Mouse (Mus musculus) T-helper 2 cell (primary cell): ENCODE data around the gene Tec.

Source experiments
- in situ Hi-C: fragments of 300-600 bp; cut with MboI, MseI; formaldehyde crosslinking; loops from one replicate; pipeline ENCODE4 v1.15.1; 2025; ENCODE audit warnings: high pct_unique_total_duplicates

Gene Tec

GRCm38 (mm10) chr5:72820036-72820640 lies 48.1 kb downstream of the Tec start:
- in situ Hi-C loops, result no loop called here

DNA sequence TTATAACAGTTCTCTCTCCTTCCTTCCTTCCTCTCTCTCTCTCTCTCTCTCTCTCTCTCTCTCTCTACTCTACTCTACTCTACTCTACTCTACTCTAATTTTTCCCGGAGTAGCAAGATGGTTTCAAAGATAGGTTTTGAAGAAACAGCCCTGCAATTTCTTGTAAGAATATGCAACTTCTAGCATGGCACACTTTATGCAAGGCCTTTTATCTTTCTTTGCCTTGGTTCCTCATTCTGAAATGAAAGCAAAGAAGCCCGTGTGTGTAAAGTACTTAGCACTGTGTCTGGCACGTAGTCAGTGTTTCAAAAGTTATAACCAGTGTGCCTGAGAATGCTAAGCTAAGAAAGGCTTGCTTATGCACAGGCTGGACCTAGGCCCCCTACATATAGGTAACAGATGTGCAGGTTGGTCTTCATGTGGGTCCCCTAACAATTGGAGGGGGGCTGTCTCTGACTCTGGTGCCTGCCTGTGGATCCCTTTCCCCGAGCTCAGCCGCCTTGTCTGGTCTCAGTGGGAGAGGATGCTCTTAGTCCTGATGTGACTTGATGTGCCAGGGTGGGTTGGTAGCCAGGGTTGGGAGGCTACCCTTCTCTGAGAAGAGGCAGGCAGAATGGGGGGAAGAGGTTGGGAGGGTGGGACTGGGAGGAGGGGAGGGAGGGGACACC lies 49.6 kb downstream of the Tec start:
- in situ Hi-C loops, result loop anchor here (10.0 kb wide), 1 partner anchor 864 kb away; no protein-coding TSS in a partner anchor

DNA sequence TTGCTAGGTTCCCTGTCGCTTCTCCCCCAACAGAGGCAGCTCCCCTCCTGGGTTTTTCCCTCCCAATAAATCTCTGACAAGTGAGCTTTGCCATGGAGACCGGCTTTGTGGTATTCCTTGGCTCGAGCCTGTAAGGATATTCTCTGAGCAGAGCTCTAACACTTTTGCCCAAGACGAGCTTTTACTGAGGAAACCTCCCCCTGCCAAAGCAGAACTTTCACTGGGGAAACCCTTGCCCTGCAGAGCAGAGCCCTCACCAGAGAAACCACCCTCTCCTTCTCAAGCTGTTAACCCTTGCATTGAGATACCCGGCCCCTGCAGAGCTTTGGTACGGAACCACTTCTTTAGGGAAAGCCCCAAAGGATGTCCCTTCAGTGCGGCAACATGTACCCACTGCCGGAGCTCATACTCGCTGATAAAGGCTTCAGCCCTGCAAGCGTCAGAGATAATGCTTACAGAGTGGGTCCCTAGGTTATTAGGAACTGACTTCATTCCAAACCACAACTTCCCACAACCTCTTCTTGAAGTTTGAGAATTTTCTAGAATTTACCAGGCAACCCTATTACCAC lies 50.7 kb downstream of the Tec start:
- in situ Hi-C loops, result loop anchor here (10.0 kb wide), 1 partner anchor 863 kb away; no protein-coding TSS in a partner anchor

GRCm38 (mm10) chr5:72816960-72817359 lies 51.3 kb downstream of the Tec start:
- in situ Hi-C loops, result loop anchor here (10.0 kb wide), 1 partner anchor 862 kb away; no protein-coding TSS in a partner anchor

DNA sequence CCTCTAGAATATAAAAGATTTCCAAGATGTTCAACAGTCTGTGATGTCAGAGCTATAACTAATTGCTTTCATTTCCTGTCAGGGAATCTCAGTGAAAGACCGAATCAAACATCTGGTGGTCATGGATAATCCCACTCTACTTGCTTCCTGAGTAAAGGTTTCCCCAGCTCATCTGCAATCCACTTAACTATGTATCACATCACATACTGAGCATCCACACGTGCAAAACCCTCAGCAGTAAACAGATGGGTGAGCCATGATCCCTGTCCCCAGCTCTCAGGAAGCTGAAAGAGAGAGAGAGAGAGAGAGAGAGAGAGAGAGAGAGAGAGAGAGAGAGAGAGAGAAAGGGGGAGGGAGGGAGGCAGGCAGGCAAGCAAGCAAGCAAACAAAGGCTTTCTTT lies 51.8 kb downstream of the Tec start:
- in situ Hi-C loops, result loop anchor here (10.0 kb wide), 1 partner anchor 862 kb away; no protein-coding TSS in a partner anchor

DNA sequence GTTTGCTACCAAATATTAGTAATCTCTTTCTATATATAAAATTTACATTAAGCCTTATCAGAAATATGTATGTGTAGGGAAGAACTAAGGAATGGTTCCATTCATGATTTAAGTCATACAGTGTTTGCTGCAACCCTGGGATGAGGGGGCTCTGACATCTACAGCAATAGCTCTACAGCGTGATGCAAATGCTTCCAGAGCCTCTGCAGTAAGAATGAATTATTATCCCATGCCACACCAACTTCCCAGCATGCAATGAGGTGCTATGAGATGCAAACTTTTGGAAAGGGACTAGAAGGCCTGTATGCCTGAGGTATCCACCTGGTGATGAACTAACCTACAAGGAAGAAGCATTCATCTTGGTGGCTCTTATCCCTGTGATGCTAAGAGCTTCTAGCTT lies 52.2 kb downstream of the Tec start:
- in situ Hi-C loops, result loop anchor here (10.0 kb wide), 1 partner anchor 861 kb away; no protein-coding TSS in a partner anchor

DNA sequence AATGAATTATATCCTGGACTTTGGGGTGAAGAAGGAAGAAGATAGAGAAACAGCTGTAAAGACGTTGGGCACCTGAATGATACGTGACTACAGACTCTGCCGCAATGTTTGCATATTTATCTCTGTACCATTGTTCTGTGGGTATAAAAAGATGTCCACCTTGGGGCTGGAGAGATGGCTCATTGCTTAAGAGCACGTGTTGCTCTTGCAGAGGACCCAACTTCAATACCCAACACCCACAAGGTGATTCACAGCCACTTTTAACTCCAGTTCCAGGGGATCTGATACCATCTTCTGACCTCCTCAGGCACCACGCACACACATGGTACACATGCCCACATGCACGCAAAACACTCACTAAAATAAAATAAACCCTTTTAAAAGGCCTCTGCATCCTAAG lies 52.9 kb downstream of the Tec start:
- in situ Hi-C loops, result loop anchor here (10.0 kb wide), 1 partner anchor 861 kb away; no protein-coding TSS in a partner anchor

DNA sequence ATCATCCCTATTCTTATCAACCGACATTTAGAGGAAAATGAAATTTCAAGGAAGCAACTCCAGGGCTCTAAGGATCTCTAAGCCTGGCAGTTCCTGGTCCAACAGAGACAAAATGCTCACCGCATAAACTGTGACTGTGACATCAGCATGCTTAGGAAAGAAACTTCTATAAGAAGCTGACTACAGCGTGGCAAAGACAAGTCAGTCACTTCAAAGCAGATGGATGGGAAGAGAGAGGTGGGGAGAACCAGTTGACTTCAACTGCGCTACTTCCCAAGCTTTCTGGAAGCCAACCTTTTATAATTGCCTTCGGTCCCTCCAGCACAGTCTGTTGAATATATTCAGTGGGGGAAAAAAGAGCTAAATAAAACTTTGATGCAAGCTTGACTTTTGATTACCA lies 54.2 kb downstream of the Tec start:
- in situ Hi-C loops, result loop anchor here (10.0 kb wide), 1 partner anchor 859 kb away; no protein-coding TSS in a partner anchor

GRCm38 (mm10) chr5:72812908-72813307 lies 55.4 kb downstream of the Tec start:
- in situ Hi-C loops, result loop anchor here (10.0 kb wide), 1 partner anchor 858 kb away; no protein-coding TSS in a partner anchor

- in situ Hi-C loops, result loop anchor here (10.0 kb wide), 1 partner anchor 858 kb away; no protein-coding TSS in a partner anchor
Measured at GRCm38 (mm10) chr5:72812328-72812727, 56.0 kb downstream of the Tec start.

GRCm38 (mm10) chr5:72811397-72811796 lies 56.9 kb downstream of the Tec start:
- in situ Hi-C loops, result loop anchor here (10.0 kb wide), 1 partner anchor 857 kb away; no protein-coding TSS in a partner anchor

DNA sequence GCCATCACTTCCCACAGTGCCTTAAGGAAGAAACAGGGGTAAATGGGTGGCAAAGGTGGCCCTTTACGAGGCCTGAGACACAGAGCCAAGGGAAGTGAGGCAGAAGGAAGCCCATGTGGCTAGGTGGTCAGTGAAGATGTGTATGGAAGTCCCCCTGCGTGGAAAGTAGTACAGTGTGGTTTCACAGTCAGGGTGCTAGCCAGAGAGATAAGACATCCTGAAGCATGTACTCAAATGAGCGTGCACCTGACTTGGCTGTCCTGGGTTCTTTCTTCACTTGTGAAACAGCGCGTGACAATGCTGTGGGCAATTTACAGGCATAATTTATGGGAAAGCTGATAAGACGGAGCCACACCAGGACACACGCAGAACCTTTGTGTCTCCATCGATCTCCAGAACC lies 57.3 kb downstream of the Tec start:
- in situ Hi-C loops, result loop anchor here (10.0 kb wide), 1 partner anchor 856 kb away; no protein-coding TSS in a partner anchor

GRCm38 (mm10) chr5:72809480-72809879 lies 58.8 kb downstream of the Tec start:
- in situ Hi-C loops, result no loop called here

- in situ Hi-C loops, result no loop called here
Measured at GRCm38 (mm10) chr5:72808456-72809111, 59.7 kb downstream of the Tec start.

DNA sequence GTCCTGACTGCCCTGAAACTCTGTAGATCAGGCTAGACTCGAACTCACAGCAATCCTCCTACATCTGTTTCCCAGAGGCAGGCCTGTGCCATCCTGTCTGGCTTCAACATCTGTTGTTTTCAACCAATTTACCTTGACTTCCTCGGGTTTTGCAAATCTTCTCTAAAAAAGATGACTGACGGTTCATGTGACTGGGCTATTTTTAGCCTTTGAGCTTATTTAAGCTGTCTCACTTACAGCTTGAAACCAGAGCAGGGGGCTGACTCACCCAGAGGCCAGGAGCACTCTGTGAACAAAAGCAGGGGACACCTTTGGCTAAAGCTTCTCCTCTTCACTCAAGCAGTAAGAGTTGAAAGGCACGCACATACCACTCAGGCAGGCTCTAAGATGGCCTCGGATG lies 65.4 kb downstream of the Tec start:
- in situ Hi-C loops, result no loop called here

DNA sequence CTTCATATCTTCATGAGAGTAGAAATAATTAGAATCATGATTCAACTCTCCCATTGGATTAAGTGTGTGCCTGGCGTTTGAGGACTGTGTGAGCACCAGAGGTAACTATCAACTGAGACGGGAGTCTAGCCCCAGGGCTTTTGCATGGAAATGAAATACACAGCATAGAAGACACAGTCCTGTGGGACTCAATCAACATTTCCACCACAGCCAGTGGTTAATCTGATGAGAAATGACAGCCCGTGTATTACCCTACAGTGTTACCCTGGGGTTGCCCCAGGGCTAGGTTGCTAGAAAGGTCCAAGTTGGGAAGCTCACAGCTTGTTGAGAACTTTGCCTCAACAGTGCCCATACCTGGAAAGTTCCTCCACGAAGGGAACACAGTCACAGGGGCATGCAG lies 69.7 kb downstream of the Tec start:
- in situ Hi-C loops, result no loop called here

GRCm38 (mm10) chr5:72796186-72796613 lies 72.1 kb downstream of the Tec start:
- in situ Hi-C loops, result no loop called here

DNA sequence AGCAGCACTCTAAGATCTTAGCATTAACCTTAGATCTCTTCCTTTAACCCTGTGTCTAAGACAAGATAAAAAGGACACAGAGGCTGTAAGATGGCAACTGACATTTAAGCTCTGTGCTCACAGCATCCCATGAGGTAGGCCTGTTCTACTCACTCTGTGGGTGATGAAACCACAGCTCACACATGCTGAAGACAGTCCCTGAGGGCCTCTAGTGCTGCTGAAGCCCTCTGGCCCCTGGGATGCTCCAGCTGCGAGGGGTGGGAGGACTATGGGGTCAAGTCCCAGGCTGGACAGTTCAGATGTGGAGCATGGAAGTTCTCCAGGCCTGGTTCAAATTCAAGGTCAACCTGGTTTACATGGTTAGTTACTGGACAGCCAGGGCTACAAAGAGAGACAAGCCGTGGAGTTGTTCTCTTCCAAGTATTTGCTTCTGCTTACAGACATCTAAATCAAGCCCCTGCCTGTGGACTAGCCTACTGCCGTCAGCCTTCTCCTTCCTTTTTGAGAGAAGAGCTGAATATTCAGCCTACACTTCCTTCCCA lies 74.9 kb downstream of the Tec start:
- in situ Hi-C loops, result no loop called here

GRCm38 (mm10) chr5:72791789-72792188 lies 76.5 kb downstream of the Tec start:
- in situ Hi-C loops, result no loop called here

DNA sequence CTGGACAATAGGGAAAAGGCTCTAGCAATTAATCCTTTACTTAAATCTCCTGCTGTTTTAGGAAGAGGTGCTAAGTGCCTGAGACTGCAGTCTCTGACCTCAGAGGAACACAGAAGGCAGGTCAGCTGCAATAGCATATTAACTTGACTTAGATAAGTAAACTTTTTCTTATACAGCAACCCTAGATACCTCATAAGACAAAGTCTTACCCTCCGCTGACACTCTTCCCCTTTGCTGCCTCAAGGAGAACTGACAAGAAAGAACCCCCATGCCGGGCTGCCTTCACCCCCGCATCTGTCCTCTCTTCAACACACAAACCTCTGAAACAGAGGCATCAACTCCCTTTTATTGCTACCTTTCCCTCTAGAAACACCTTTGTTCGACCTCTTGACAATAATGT lies 76.9 kb downstream of the Tec start:
- in situ Hi-C loops, result no loop called here

DNA sequence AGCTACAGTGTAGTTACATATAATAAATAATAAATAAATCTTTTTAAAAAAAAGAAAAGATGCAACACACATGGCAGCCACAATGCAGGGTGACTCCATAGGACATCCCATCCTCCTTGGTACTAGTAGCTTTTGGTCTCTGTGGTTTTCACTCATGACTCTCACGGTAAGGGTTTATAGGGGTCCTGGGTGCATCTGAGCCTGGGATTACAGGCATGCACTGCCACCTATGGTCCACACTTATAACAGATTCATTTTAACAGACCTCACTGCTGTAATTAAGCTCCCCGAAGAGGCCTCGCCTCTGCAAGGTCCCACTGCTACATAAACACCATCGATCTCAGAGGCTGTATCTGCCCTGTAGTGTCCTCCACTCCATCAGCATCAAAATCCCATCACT lies 82.8 kb downstream of the Tec start:
- in situ Hi-C loops, result no loop called here

- in situ Hi-C loops, result no loop called here
Measured at GRCm38 (mm10) chr5:72784719-72785118, 83.6 kb downstream of the Tec start.
